Mouse (Mus musculus): ENCODE data around the gene Rabgap1l.

GRCm38 (mm10) chr1:160443506-160443905 lies 349.5 kb downstream of the Rabgap1l start:
- no peak for TF ChIP-seq POLR2A (IDR thresholded peaks at IDR 0.05; ENCODE audit: borderline replicate concordance, extremely low read depth, insufficient read depth, insufficient read length, poor library complexity, severe bottlenecking)
- TF ChIP-seq CTCF (IDR thresholded peaks at IDR 0.05; ENCODE audit: borderline replicate concordance, extremely low read depth, insufficient read depth, insufficient read length): no peak

All from brain, embryonic 14.5 days (tissue).